Mouse (Mus musculus) E14TG2a.4 (cell line): Measurements from ENCODE around the gene Hfe2.
"Not testable (repeated sequence)": the region's sequence is repeated elsewhere in the genome, so short reads cannot be mapped to it uniquely, and the experiment has no call there.

ENCODE experiments used
- H3K27me3 ChIP-seq: 2 replicates; pipeline ENCODE4 v1.6.1; 2014; ENCODE audit warnings: low read length, control low read depth; ENCODE audit not compliant: insufficient read depth
- H3K36me3 ChIP-seq: 2 replicates; pipeline ENCODE4 v1.6.1; 2014; ENCODE audit warnings: low read length, control low read depth; ENCODE audit not compliant: insufficient read depth
- H3K4me1 ChIP-seq: replicated peaks from 2 replicates; pipeline ENCODE4 v1.6.1; 2014; ENCODE audit warnings: low read depth, low read length, control low read depth
- H3K4me3 ChIP-seq: replicated peaks from 2 replicates; pipeline ENCODE4 v1.5.1; 2014; ENCODE audit warnings: mild to moderate bottlenecking, low read length
- H3K9me3 ChIP-seq: 2 replicates; pipeline ENCODE4 v1.6.1; 2014; ENCODE audit warnings: low read length, control low read depth
- CTCF ChIP-seq: conservative IDR thresholded peaks from 2 replicates; pipeline ENCODE4 v1.5.1; 2014; ENCODE audit warnings: low read length
- NANOG ChIP-seq: IDR thresholded peaks from 2 replicates; pipeline ENCODE4 v1.6.1; 2014; ENCODE audit warnings: borderline replicate concordance, low read length, mixed read lengths
- POU5F1 ChIP-seq: IDR thresholded peaks from 2 replicates; pipeline ENCODE4 v1.6.1; 2014; ENCODE audit warnings: low read length, borderline replicate concordance

Gene Hfe2

DNA sequence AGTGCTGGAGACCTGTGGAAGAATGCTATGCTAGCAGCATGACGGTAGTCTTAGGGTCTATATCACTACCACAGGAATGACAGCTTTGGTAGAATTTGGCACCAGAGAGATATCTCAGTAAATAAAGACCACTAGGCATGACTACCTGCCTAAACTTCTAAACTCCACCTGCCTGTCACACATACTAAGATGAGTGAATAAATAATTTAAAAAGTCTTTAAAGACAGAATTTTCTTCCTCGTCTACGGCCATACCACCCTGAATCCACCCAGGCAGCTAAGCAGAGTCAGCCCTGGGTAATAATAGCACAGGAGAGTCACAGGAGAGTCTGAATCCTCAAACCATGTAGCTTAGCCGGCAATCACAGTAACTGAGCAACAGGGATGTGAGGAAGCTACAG lies 40.1 kb upstream of the Hfe2 start:
- H3K9me3 ChIP-seq, result no peaks in the 10 kb centered on the region
- TF ChIP-seq POU5F1 (no peak), CTCF (no peak), NANOG (no peak)
- H3K4me3 ChIP-seq, result no peak overlapping the region
- H3K36me3 ChIP-seq, result no peaks in the 10 kb centered on the region
- peaks cover 27% of the 10 kb centered on the region for H3K4me1 ChIP-seq
- H3K27me3 ChIP-seq, result no peaks in the 10 kb centered on the region

DNA sequence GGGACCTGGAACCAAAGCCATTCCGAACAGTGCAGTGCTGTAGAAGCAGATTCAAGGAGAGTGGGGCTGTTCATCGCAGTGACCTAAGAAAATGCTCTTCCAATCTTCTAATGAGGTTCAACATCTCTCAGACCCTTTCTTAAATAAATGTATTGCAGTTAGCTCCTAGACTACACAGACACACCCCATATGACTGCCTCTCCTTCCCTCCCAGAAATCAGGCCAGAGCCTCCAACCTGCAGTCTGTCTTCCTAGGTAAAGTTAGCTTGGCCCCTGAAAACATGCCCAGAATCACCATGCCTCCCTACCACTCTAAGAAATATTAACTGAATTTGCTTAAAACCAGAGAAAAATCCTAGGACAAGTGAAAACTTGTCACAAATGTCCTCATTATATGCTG lies 39.6 kb upstream of the Hfe2 start:
- no peaks in the 10 kb centered on the region for H3K9me3 ChIP-seq
- peaks cover 27% of the 10 kb centered on the region for H3K4me1 ChIP-seq
- no peak overlapping the region for H3K4me3 ChIP-seq
- no peaks in the 10 kb centered on the region for H3K27me3 ChIP-seq
- H3K36me3 ChIP-seq, result no peaks in the 10 kb centered on the region
- no peak for TF ChIP-seq CTCF
- TF ChIP-seq NANOG, result no peak
- no peak for TF ChIP-seq POU5F1

DNA sequence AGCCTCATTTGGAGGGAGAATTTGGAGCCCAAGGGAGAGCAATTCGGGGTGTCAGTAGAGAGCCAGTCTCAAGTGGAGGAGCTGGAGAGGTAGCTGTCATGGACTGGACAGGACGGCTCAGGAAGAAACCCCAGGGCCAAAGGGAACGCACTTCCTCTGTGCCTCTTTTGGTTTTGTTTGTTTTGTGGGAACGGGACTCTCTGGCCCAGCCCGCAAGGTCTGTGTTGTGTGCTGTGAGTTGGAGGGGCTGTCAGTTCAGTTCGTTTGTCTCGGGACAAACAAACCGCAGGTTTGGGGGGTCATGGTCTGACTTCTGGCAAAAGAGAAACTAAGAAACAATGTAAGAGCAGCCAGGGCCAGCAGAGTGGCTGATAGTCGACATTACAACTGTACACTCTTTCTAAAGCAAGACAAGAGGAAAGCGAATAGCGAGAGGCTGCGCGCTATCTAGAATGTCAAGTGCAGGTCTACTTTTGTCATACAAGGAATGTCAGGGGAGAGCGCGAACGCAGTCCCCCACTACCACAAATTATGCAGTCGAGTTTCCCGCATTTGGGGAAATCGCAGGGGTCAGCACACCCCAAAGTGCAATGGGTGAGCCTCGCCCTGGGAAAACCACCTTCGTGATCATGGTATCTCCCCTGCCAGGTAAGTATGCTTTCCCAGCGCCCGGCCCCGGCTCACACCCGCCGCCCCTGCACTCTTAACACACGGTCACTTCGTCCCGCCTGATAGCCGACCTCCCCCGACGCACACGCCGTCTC lies 38.7 kb upstream of the Hfe2 start:
- H3K27me3 ChIP-seq, H3K9me3 ChIP-seq, H3K36me3 ChIP-seq, H3K4me3 ChIP-seq: not testable (repeated sequence)
- peaks cover 27% of the 10 kb centered on the region for H3K4me1 ChIP-seq

- peaks cover 27% of the 10 kb centered on the region for H3K4me1 ChIP-seq
- not testable (repeated sequence) for H3K27me3 ChIP-seq
These were observed 38.0 kb upstream of the Hfe2 start for GRCm38 (mm10) chr3:96486828-96487559.

GRCm38 (mm10) chr3:96487596-96488289 lies 37.2 kb upstream of the Hfe2 start:
- no peak for TF ChIP-seq POU5F1
- no peak for TF ChIP-seq NANOG
- TF ChIP-seq CTCF, result 0 out of 2 replicates have a peak, but pooled peaks have one; percentile 9
- Histone ChIP-seq H3K4me1 (peaks cover 23% of the 10 kb centered on the region), H3K9me3 (no peaks in the 10 kb centered on the region), H3K27me3 (no peaks in the 10 kb centered on the region), H3K36me3 (no peaks in the 10 kb centered on the region), H3K4me3 (peak overlapping the region; percentile 51)

More at GRCm38 (mm10) chr3:96486828-96487559, 38.0 kb upstream of the Hfe2 start:
- not testable (repeated sequence) for H3K4me3 ChIP-seq, H3K9me3 ChIP-seq, H3K36me3 ChIP-seq

- not testable (repeated sequence) for H3K27me3 ChIP-seq
These were observed 36.6 kb upstream of the Hfe2 start for GRCm38 (mm10) chr3:96488290-96488906.

DNA sequence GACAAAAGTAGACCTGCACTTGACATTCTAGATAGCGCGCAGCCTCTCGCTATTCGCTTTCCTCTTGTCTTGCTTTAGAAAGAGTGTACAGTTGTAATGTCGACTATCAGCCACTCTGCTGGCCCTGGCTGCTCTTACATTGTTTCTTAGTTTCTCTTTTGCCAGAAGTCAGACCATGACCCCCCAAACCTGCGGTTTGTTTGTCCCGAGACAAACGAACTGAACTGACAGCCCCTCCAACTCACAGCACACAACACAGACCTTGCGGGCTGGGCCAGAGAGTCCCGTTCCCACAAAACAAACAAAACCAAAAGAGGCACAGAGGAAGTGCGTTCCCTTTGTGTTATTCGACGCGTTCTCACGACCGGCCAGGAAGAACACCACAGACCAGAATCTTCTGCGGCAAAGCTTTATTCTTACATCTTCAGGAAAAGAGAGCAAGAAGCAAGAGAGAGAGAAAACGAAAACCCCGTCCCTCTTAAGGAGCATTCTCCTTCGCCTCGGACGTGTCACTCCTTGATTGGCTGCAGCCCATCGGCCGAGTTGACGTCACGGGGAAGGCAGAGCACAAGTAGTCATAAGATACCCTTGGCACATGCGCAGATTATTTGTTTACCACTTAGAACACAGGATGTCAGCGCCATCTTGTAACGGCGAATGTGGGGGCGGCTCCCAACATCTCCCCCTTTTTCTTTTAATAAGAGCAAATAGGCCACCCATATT lies 35.9 kb upstream of the Hfe2 start:
- not testable (repeated sequence) for H3K9me3 ChIP-seq, H3K36me3 ChIP-seq, H3K4me3 ChIP-seq, H3K27me3 ChIP-seq
- H3K4me1 ChIP-seq, result peaks cover 21% of the 10 kb centered on the region

More at GRCm38 (mm10) chr3:96488290-96488906, 36.6 kb upstream of the Hfe2 start:
- H3K36me3 ChIP-seq, H3K9me3 ChIP-seq: not testable (repeated sequence)
- Histone ChIP-seq H3K4me3 (peak overlapping the region; percentile 51), H3K4me1 (peaks cover 21% of the 10 kb centered on the region)

DNA sequence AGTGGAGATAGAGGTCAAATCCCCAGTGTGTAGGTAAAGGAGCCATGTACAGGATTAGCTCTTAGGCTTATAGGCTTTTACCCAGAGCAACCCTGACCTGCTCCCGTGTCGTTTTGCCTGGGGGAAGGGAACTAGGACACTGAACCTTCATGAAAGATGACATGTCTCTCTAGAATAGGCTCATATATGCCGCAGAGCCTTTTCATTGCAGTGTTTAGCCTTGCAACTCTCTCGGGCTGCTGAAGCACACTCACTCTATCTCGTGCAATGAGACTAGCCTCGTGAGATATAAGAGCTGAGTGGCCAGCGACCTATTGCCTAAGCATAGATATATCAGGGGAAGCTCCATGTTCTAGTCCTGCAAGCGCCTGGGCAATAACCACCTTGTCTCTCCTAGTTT lies 35.3 kb upstream of the Hfe2 start:
- not testable (repeated sequence) for H3K9me3 ChIP-seq, H3K36me3 ChIP-seq, H3K4me3 ChIP-seq, H3K27me3 ChIP-seq
- H3K4me1 ChIP-seq, result peaks cover 18% of the 10 kb centered on the region

DNA sequence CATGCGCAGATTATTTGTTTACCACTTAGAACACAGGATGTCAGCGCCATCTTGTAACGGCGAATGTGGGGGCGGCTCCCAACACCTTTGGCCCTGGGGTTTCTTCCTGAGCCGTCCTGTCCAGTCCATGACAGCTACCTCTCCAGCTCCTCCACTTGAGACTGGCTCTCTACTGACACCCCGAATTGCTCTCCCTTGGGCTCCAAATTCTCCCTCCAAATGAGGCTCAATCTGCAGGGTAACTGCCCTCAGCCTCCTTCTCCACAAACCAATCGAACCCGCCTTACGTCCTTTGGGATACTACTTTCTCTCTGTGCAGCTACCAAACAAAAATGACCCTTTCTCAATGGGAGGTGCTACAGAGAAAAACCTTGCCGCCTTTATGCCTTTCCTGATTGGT lies 30.5 kb upstream of the Hfe2 start:
- not testable (repeated sequence) for H3K4me3 ChIP-seq, H3K36me3 ChIP-seq, H3K9me3 ChIP-seq, H3K27me3 ChIP-seq
- H3K4me1 ChIP-seq, result peaks cover 34% of the 10 kb centered on the region
